18 mouse cellular contexts compared by ENCODE assay signal in the genomic region with DNA sequence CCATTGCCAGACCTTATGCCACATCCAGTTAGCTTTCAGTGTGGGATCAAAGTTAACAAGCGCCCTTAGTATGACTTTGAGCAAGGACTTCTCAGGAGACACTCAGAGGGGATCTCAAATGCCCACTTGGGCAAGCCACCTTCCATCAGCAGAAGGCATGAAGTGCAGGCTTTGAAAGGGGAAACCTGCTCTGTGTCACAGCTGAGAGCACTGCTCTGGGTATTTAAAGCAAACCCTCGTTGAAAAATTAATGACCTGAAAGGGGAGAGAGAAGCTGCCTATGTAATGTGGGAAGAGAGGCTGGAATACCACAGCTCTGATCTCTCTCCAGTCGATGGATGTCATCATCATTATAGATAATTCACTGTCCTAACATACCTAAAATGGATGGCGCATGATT.
"Had no signal": no experiment of that assay in that cellular context is flagged by ENCODE, and none has a peak within 500 bp of the region (broad histone marks: within the 10 kb centered on the region; RNA-seq: fewer than 3 reads in every experiment).

No protein-coding gene starts in this region.

- H3K4me3 ChIP-seq: lung, embryonic 15.5 days; megakaryocyte, embryonic 14.5 days; midbrain, embryonic 13.5 days; midbrain, embryonic 15.5 days; neural tube, embryonic 12.5 days; stomach, embryonic 15.5 days had no signal

- H3K4me1 ChIP-seq: megakaryocyte, embryonic 14.5 days; midbrain, embryonic 13.5 days; midbrain, embryonic 15.5 days; neural tube, embryonic 12.5 days; stomach, embryonic 15.5 days had no signal

- DNase-seq: liver, postnatal 0 days; lung, adult 2 months; lung, postnatal 14 days; lung, postnatal 36 days; right cerebral cortex, postnatal 14 days; thymus, adult 2 months; thymus, postnatal 25 days; thymus, postnatal 4 days had no signal

- H3K4me2 ChIP-seq: lung, embryonic 15.5 days; midbrain, embryonic 11.5 days; midbrain, embryonic 13.5 days; midbrain, embryonic 15.5 days; neural tube, embryonic 12.5 days; stomach, embryonic 15.5 days had no signal

- H3K36me3 ChIP-seq: lung, embryonic 15.5 days; midbrain, embryonic 13.5 days; midbrain, embryonic 15.5 days; neural tube, embryonic 12.5 days; stomach, embryonic 15.5 days had no signal

- H3K27ac ChIP-seq: lung, embryonic 15.5 days; macrophage; midbrain, embryonic 13.5 days; midbrain, embryonic 15.5 days; neural tube, embryonic 12.5 days; stomach, embryonic 15.5 days; stomach, postnatal 0 days had no signal

- ATAC-seq: liver, postnatal 0 days; lung, postnatal 0 days; midbrain, embryonic 13.5 days; midbrain, embryonic 15.5 days had no signal

- H3K27me3 ChIP-seq: lung, embryonic 15.5 days; megakaryocyte, embryonic 14.5 days; midbrain, embryonic 13.5 days; midbrain, embryonic 15.5 days; neural tube, embryonic 12.5 days; stomach, embryonic 15.5 days had no signal

- H3K9ac ChIP-seq: liver, postnatal 0 days; lung, embryonic 15.5 days; midbrain, embryonic 13.5 days; midbrain, embryonic 15.5 days; neural tube, embryonic 12.5 days; stomach, embryonic 15.5 days had no signal

- H3K9me3 ChIP-seq: lung, embryonic 15.5 days; megakaryocyte, embryonic 14.5 days; midbrain, embryonic 13.5 days; midbrain, embryonic 15.5 days; neural tube, embryonic 12.5 days; stomach, embryonic 15.5 days had no signal
